Mouse (Mus musculus) fat pad, adult 2 months (tissue): ENCODE data around the gene Sucnr1.
"Not testable (repeated sequence)": the region's sequence is repeated elsewhere in the genome, so short reads cannot be mapped to it uniquely, and the experiment has no call there.

Source experiments
- DNase-seq: peaks from one replicate; pipeline ENCODE4 v3.0.0-alpha.2; 2011; ENCODE audit warnings: low read depth, low spot score; ENCODE audit errors: extremely low read depth

Gene Sucnr1

GRCm38 (mm10) chr3:60081648-60082047 is at the start of gene Sucnr1:
Gene Sucnr1, plus strand, starts transcription at chr3:60081869.
- no peak for DNase-seq

GRCm38 (mm10) chr3:60046221-60046913 is 35.3 kb upstream of the Sucnr1 start:
- no peak for DNase-seq

DNA sequence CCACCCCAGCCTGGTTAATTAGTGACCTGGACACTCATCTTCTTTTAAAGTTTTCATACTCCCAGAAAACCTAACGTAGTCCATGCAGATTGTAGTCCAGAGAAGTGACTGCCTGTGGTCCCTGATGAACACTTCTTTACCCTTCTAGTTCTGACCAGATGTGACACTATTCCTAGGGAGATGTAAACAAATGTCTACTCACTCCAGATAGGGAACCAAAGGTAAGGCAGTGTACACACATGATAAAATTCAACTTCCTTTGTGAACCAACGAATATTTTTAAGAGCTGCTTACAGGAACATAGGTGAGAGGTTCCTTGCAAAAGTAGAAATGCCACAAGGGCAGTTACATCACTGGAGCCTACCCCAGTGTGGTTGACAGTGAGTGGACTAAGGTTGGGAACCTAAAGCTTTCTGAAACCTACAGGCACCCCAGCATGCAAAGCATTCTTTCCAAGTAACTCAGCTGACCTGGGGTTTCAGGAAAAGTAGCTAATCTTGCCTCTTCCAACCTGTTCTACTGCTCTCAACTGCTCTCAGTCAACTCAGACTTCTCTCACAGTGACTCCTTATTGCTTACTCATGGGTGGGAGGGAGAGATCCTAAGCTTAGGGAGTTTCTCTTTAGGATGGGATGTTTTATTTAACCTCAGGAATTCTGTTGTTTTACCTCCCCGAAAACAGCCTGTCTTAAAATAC is 28.3 kb upstream of the Sucnr1 start:
- no peak for DNase-seq

GRCm38 (mm10) chr3:60053931-60054330 is 27.7 kb upstream of the Sucnr1 start:
- no peak for DNase-seq

DNA sequence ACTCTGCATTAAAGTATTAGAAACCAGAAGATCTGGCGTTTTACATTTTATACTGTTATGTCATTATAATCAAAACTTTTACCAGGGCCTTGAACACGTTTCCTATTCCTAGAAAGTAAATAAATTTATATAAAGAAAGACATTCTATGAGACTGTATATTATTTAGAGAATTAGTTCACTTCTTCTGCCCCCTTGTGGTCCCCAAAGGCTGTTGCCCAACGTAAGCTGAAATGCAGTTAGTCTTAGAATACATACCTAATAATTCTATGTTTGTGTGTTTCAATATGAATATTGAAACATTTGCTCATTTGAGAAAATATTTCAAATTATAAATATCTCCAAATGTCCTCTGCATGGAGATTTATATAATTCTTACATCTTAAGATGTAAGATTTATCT is 25.2 kb upstream of the Sucnr1 start:
- DNase-seq = no peak

GRCm38 (mm10) chr3:60057070-60057808 is 24.4 kb upstream of the Sucnr1 start:
- DNase-seq = no peak

- DNase-seq = no peak
These were observed 23.9 kb upstream of the Sucnr1 start for GRCm38 (mm10) chr3:60057809-60058082.

DNA sequence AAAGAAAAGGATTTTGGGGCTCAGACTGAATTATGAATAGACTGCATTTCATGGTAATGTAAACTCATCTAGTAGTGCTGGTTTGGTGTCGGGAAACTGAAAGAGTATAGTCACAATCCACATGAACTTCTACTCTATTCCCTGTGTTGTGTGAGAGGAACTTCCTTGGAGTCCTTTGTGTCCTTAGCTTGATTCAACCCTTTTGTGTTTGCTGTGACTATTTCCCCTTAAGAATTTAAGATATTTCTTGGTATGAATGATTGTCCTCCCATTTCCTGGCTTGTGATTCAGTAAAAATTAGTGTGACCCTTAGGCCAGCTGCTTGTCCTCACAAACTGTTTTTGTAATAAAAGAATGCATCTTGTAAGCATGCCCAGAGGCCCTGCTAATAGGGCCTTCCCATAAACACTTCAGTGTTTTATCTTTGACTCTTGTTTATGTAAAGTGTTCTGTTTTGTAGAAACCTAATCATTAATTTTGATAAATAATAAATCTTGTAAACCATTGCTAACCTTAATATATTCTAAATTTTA is 2.7 kb upstream of the Sucnr1 start:
- DNase-seq = no peak

- DNase-seq = no peak
These were observed 1.1 kb upstream of the Sucnr1 start for GRCm38 (mm10) chr3:60080572-60080971.

GRCm38 (mm10) chr3:60082746-60083145 is 1.1 kb downstream of the Sucnr1 start:
- DNase-seq = no peak

DNA sequence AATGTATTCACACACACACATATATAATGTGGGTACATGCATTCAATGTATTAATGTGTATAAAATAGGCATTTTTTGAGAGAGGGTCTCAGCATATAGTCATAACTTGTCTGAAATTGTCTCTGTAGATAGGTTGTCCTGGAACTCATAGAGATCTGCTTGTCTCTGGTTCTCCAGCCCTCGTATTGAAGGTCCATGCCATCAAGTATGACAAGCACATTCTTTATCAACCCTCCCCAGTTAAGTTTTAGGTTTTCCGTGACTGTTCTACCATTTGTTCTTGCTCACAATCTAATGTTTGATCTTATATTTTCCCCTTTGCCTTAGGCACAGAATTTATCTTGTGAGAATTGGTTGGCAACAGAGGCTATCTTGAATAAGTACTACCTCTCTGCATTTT is 4.1 kb downstream of the Sucnr1 start:
- no peak for DNase-seq

DNA sequence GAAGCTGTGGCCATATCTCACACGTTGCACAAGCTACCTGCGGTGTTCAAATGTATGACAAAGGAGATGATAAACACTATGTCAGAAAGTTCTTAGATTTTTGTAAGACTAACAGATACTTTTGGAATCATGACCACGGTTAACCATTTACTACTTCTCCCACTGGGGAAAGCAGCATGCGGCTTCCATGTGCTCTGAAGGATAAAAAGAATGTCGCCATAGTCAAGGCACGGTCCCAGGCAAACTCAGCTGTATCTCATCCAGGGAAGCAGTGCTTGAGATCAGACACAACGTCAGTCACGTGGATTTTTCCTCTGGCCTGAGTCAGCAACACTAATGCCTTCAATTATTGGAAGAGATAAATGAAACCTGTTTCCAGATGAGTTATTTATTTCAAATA is 9.7 kb downstream of the Sucnr1 start:
- DNase-seq = no peak

- DNase-seq = no peak
These were observed 12.9 kb downstream of the Sucnr1 start for GRCm38 (mm10) chr3:60094386-60095156.

DNA sequence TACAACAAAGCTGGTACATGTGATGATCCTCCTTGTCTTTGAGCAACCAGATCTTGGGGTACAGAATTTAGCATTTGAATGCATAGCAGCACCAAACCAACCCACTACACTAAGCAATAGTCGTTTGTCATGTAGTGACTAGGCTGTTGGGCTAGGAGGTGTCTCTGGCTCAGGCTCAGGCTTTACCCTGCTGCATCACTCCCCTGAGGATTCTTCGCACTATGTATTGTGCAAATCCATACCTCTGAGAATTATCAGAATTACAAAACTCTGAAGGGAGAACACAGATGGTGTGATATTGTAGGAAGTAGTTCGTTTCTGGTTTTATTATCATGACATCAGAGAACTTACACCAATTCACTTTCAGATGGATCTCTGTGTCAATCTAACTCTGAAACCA is 15.3 kb downstream of the Sucnr1 start:
- no peak for DNase-seq

- DNase-seq = no peak
These were observed 15.8 kb downstream of the Sucnr1 start for GRCm38 (mm10) chr3:60097485-60097884.

DNA sequence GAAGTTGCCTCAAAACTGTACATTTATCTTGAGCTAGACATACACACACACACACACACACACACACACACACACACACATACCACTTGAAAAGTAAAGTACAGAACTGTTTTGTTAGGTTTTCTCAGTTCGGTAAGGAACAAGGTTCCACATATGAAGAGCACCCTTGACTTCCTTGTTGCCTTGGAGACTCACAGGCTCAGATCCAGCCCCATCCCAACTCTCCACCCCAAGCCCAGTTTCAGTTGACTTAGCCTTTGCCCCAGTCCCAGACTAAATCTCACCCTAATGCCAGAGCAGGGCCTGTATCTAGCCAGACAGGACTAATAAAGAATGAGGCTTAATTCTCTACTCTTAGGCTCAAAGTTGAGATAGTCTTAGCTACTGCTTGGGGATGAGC is 16.9 kb downstream of the Sucnr1 start:
- DNase-seq = no peak

- DNase-seq = no peak
These were observed 22.9 kb downstream of the Sucnr1 start for GRCm38 (mm10) chr3:60104462-60105109.

DNA sequence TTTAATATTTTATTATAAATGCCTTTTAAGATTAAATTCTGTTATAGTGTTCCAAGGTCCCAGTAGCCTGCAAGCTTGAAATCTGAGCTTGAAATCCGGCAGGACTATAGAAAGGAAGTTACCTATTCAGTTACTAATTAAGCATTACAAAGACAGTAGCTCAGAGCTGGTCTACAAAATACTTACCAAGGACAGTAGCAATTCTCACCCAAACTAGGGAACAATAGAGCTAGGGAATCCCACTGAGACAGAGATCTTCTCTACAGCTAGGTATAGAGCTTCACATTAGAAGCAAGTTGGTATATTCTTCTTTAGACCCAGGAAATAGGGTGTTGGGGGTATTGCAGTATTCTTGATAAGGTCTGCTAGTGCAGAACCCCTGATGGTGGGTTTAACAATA is 24.8 kb downstream of the Sucnr1 start:
- DNase-seq = not testable (repeated sequence)

DNA sequence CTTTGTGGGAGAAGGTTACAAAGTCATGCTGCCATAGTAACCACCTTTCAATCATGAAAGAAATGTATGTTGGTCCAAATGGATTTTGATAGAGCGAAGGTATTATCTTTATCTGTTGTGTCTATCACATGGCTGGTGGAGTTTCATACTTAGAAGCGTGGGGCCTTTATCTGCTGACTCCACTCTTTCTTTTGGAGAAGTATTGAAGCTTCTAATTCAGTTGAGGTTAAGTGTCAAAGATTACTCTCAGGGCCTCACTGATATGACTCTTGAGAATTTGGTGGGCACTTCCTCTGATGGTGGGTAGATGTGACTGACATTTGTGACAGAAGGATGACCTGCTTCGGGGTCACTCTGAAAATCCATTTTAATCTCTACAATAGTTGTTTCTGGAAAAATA is 26.1 kb downstream of the Sucnr1 start:
- DNase-seq = no peak

GRCm38 (mm10) chr3:60108815-60109214 is 27.1 kb downstream of the Sucnr1 start:
- no peak for DNase-seq
